Mouse (Mus musculus): ENCODE data around the gene Fbxl19.

The Fbxl19 gene

DNA sequence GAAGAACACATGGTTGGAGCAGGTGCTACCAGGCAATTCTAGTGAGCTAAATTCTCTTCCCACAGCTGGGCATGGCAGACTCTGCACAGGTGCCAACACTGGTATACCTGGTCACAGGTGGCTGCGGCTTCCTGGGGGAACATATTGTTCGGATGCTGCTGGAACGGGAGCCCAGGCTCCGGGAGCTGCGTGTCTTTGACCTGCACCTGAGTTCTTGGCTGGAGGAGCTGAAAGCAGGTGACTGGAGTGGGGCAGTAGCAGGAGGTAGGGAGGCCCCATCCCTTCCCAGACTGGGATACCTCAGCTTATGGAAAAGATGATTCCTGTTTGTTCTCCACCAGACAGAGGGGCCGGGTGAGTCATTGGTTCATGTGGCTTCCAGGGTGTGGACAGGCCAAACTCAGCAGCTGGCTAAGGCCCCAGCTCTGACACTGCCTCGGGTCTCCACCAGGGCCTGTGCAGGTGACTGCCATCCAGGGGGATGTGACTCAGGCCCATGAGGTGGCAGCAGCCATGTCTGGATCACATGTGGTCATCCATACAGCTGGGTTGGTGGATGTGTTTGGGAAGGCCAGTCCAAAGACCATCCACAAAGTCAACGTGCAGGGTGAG is 56.8 kb downstream of the Fbxl19 start:
- in situ Hi-C loops (cut with MboI, MseI): no loop called here

DNA sequence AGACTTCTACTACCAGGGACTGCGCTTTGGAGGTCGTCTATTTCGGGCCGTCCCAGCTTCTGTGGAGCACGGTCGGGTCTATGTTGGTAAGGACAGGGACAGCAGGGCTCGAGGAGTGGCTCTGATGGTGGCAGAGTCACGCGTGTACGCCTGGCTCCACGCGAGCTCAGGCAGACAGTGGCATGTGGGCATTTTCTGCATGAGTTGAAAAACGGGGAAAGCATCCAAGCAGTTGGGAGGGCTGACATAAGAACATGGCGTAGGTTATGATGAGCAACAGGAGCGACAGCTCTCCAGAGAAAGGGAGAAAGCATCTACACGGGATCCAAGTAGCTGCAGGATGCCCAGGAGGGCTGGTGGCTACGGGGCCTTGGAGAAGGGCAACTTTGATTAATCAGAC is 58.0 kb downstream of the Fbxl19 start:
- in situ Hi-C loops (cut with MboI, MseI): no loop called here

DNA sequence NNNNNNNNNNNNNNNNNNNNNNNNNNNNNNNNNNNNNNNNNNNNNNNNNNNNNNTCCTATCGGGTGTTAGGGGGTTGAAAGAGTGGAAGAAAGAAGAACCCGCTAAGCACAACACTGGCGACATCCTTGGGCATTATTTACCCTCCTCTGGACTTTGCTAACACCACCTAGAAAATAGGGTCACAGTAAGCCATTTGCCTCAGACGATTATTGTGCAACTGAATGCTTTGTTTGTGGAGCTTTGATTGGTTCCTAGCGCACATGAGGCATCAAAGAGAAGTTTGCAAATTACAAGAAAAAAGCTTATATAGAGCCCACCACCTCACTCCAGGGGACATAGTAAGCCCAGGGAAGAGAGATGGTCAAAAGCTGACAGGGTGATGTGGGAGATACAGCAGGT is 64.5 kb downstream of the Fbxl19 start:
- in situ Hi-C loops (cut with MboI, MseI): no loop called here

DNA sequence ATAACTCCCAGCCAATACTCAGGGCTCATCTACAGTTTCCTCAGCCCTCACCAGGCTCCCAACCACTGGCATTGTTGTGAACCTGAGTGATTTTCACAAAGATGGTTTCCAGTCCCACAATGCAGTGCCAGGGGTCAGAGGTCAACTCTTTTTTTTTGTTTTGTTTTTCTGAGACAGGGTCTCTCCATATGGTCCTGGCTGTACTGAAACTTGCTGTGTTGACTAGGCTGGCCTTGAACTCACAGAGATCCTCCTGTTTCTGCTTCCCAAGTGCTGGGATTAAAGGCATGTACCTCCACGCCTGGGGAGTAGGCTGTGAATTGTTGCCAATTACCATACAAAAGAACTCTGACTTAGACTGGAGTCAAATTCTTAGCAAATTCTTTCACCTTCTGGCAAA is 65.5 kb downstream of the Fbxl19 start:
- in situ Hi-C loops (cut with MboI, MseI): no loop called here

DNA sequence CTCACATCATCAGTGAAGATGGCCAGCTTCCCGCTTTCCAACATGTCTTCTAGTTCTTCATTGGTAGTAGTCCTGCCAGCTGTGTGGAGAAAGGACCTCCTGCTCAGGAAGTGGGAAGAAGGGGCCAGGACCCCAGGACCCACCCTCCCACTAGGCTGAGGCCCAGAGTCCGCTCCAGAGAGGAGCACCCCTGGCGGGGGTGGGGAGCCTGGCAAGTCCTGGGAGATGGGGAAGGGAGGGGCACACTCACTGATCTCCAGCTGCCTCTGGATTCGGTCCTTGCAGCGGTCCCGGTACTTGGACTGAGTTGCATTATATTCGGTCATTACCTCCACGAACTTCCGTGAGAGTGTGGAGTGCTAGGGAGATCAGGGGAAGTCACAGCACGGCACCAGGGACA is 66.3 kb downstream of the Fbxl19 start:
- in situ Hi-C loops (cut with MboI, MseI): no loop called here

DNA sequence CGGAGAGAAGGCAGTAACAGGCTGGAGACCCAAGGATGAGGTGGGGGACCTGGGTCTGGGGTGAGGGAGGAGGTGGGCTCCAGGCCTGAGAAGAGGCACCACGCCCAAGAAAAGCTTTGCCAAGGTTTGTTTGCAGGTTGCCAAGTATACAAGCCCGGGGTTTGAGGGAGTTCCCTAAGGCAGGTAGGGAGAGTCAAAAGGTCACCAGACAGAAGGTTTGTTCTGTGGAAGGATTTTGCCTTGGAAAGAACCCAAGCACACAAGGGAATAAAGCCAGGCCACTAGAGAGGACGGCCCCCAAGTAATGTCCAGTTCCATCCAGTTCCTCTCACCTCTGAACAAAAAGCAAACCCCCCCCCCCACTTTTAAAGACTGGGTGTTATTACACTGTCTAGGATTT is 66.9 kb downstream of the Fbxl19 start:
- in situ Hi-C loops (cut with MboI, MseI): no loop called here

DNA sequence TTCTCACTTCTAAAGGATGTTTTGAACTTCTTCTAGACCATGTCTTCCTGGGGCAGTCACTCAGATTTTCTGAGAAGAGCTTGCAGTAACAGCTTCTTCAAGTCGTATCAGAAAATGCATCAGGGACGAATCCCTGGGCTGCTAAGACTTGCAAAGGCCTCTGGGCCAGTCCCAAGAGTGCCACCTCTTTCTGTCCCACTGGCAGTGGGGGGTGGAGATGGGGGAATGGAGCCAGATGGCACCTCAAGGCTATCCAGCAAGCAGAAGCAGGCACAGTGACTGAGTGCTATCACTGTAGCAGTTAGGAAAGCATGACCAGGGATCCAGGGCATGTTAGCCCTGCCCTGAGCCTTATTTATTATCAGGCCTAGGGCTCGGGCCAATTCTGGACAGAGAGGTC is 67.9 kb downstream of the Fbxl19 start:
- in situ Hi-C loops (cut with MboI, MseI): no loop called here

DNA sequence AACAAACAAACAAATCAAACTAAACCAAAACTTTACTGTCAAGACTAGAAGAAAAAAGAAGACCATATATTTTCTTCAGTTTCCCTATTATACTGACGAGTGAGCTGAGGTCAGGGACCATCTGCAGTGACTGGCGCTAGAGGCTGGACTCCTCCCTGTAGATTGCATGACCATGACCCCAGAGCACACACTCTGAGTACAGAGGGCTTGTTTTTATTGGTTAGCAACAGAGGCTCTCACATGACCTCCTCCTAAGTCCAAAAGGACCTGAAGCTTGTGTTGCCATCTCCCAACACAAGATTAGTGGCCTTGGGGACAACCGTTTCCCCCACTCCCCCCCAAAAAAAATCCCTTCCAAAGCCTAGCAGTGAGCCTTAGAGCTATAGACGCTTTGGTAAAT is 69.5 kb downstream of the Fbxl19 start:
- in situ Hi-C loops (cut with MboI, MseI): no loop called here

DNA sequence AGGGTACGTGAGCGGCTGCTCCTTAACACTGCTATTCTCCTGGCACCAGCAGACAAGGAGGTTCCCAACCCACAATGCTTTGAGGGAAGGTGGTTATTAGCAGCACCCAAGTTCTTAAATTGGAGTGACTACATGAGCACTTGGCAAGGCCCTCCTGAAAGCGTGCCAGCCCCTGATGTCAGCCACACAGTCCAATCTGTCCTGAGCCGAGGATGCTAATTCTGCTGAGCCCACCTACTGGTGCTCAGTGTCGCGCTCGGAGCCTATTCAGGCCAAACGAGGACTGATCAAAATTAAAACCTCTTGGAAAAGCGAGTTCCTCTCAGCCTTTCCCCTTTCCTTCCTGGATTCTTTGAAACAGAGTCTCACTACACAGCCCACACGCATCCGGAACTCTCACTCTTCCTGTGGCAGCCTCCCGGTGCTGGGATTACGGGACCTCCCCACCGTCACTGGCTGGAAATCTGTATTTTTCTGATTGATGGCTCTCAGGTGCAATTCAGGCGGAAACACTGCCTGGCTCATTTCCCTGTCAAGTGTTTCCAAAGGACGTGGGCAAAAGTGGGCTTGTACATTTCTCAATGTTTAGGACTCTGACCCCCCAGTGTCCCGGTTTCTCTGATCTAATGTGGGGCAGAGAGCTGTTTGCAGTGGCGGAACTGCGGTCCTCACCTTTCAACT is 70.0 kb downstream of the Fbxl19 start:
- in situ Hi-C loops (cut with MboI, MseI): no loop called here

DNA sequence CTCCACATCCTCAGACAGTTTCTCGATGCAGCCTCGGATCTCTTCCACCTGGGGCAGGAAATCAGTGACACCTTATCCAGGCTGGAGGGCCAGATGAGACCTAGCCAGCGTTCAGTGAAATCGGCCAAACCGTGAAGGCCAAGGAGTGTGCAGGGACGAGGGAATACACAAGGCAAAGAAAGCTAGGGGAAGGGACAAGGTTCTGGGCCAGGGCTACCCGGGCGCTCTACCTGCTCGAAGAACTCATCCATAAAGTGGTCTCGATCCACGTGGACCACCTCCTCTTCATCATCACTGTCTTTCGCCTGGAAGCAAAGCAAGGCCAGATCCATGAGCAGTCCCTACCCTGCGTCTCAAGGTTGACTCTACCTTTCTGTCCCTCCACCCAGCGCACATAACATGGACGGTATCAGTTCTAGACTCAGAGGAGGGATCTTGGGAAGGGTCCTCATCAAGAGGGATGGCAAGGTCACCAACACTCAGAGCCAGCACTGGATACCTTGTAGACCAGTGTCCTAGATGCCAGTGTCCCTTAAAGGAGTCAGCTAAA is 70.8 kb downstream of the Fbxl19 start:
- in situ Hi-C loops (cut with MboI, MseI): no loop called here

DNA sequence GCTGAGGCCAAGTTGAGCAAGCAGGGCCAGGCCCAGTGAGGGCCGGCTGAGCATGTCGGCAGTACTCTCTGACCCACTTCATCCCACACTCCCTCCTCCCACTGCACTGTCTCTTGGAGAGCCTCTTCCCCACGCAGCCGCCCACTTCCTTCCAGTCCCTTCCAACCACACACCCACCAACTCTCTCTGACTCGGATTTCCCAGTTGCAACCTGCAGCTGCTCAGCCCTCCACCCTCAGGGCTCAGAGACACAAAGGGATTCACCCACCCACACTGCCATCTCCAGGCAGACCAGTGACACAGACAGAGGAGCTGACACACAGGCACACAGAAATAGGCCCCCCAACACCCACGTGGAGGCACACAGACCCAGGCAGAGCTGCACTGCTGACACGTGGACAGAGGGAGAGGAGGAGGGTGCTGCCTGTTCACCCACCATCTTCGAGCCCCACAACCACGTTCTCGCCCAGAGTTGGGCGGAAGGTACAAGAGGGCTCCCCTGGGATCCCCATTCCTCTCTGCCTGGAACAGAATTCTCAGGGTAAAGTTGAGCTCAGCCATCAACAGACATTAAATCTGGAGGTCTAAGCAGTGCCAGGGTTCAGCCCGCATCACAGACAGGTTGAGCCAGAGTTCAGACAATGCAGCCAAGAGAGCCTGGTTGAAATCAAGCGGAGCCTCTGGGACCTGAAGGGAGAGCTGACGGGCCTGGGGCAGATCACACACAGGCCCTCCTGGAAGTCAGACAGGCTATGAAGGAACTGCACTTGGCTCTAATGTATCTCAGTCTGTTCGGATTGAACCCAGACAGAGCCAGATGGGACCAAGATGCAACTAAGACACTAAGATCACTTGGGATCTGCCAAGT is 71.8 kb downstream of the Fbxl19 start:
- in situ Hi-C loops (cut with MboI, MseI): no loop called here

DNA sequence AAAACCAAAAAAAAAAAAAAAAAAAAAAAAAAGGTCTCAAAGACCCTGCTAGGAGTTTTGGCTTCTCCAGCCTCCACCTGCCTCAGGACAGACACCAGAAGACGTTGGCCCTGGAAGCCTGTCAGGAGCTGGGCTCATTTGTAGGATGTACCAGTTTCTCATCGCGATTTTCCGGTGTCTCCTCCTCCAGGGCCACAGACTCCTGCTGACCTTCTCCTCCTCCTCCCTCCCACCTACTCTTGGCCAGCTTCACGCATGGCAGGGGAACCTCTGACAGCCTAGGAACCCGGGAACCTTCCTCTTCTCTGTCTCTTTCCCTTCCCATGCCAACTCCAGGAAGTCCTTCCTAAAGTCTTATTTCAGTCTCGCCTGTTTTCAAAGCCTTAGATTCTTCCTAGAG is 72.7 kb downstream of the Fbxl19 start:
- in situ Hi-C loops (cut with MboI, MseI): no loop called here

DNA sequence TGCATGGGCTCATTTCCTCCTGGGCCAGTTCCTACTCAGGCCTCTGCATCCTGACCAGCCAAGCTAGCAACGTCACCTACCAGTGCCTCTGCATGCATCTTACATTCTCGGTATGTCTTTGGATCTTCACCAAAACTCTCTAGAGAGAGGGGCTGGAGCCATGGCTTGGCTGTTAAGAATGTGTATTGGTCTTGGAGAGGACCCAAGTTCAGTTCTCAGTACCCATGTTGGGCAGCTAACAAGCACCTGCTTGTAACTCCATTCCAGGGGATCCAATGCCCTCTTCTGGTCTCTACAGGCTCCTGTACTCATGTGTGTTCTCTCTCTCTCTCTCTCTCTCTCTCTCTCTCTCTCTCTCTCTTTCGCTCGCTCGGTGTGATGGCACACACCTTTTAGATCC is 73.4 kb downstream of the Fbxl19 start:
- in situ Hi-C loops (cut with MboI, MseI): no loop called here
